Mouse (Mus musculus) kidney, adult 9 months (tissue): ENCODE data around the gene Cnksr1.

Source experiments
- DNase-seq: peaks from one replicate; pipeline ENCODE4 v3.0.0; 2022

Cnksr1 gene

DNA sequence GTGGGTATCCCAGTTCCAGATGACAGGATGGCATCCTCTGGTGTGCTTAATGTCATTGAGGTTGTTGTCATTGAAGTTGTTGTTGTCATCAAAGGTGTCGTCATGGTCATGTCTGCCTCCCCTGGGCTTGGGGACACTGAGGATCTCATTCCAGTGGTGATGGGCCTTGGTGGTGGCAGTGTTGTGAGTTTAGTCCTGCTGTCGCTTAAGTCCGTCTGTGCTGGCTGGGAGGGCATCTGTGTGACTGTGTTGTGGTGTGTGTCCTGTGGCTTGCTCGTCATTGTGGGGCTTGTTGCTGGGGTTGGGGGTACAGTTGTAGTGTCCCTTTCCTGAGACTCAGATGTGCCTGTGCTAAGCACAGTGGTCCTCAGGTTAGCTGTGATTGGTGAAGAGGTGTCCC is 35.3 kb downstream of the Cnksr1 start, which contains the start of gene Gm7534:
Gene Gm7534, minus strand, starts transcription at position 101 of the 400 bp plus-strand sequence.
- DNase-seq: no peak

DNA sequence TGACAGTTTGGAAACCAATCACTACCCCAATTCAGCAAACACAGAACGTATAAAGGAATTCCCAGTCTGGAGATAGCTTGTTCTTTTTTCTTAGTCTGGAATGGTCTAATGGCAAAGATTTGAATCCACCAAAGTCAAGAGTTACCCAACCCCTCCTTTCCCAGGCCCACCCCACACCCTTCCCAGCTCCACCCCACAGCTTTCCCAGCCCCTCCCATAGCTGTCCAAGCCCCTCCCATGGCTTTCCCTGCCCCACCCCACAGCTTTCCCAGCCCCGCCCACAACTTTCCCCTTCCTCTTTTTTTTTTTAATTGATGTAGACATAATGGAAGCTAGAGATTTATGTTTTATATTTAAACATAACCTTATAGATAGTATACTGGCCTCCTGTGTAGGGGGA is 38.8 kb downstream of the Cnksr1 start:
- no peak for DNase-seq

DNA sequence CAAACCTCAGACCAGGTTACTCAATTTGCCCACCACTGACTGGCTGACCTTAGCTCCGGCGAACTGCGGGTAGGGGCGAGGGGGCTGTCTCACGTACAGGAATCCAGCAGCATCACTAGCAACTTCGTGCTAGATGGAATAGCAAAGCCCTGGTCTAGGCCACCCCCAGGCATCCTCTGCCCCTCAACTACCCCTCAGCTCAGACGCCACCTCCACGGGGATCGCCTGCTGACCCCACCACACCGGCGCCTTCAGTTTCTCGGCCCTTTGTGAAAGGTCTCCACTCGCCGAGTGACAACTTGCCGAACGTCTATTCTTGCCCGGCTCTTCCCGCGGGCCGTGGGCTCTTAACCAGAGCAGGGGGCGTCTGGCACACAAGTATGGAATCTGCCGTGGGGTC is 51.9 kb downstream of the Cnksr1 start:
- DNase-seq: no peak

DNA sequence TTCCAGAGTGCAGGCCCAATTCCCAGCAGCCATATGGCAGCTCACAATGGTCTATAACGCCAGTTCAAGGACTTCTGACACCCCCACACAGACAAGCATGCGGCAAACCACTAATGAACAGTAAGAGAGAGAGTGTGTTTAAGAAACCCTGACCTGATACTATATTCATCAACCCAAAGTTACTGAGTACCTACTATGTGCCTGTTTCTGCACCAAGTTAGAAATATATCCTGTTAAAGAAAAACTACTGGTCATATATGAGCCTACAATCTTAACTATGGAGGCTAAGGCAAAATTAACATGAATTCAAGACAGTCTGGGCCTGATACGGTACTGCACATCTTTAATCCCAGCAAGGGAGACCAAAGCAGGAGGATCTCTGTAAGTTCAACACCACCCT is 52.6 kb downstream of the Cnksr1 start:
- no peak for DNase-seq

DNA sequence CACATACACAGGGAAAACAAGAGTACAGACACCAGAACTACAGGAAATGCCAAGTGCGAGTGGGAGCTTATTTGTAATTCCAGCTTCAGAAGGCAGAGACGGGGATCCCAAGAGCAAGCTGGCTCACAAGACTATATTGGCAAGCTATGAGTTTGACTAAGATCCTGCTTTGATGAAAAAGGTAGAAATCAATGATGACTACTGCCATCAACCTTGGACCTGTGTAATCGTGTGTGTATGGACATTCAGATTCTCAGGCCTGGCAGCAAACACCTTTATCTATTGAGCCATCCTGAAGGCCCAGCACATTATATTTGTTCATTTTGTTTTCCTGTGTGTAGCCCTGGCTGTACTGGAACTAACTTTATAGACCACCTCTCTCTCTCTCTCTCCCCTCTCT is 54.5 kb downstream of the Cnksr1 start:
- no peak for DNase-seq

DNA sequence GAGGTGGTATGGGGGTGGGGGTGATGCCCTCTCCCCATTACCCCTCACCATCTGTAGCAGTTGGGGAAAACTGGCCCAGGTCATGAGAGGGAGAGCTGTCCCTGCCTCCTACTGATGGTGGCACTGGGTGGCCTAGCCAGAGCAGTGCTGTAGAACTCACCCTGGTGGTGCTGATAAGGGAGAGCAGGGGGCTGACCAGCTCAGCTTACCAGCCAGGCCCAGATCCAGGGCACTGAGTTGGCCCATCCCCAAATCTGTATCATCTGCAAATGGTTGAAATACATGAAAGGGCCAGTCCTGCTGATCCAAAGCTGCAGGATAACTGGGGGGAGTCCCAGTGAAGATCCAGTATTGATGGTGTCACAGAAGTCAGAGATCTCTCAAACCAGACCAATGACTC is 56.4 kb downstream of the Cnksr1 start:
- DNase-seq: no peak

DNA sequence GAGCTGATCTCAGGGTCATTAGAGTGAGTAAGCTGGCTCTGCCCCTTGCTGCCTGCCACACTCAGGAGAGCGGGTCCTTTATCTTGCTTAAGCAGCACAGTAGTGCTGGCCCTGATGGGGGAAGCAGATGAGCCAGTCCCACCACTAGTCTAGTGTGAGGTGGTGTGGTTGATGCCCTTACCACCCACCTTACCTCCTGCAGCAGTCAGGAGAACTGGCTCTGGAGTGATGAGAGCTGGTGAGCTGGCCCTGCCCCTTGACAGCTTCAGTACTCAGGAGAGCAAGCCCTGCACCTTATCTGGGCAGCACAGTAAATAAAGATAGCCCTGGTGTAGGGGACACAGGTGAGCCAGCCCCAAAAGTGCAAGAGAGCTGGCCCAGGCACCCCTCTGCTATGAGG is 57.1 kb downstream of the Cnksr1 start:
- DNase-seq: no peak
